Mouse (Mus musculus): ENCODE results near the gene Thsd7b. TPM values are rescaled to one million over a fixed set of nuclear protein-coding genes. Genes with fewer than 3 reads are reported as not detected.

The Thsd7b gene
- polyA plus RNA-seq, 1 experiment from 2014 or later: 0.33 TPM

DNA sequence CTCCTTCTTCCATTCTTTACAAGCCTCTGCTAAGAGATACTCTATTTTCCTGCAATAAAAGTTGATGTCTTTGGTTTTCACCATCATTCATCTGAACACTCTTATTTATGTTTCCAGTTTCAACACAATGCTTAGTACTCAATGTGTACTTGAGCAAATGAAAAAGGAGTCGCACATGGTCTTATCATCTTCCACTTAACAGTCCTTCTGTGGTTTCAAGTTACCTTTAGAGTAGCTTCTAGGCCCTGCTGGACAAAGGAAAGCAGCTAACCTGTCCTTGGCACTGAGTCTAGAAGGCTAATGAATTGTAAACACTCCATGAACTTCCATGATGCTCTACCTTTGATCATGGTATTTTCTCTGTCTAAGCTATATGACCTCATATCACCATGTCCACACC, 289.6 kb downstream of the Thsd7b start:
- Histone ChIP-seq H3K9me3 (ENCODE audit: control insufficient read depth) (no peaks in the 10 kb centered on the region), H3K27ac (ENCODE audit: low read depth, low read length) (no peak overlapping the region), H3K4me3 (ENCODE audit: low read depth, low read length) (no peak overlapping the region), H3K4me1 (replicated peaks; ENCODE audit: control insufficient read depth, insufficient read depth, low read length) (no peaks in the 10 kb centered on the region), H3K27me3 (replicated peaks; ENCODE audit: control insufficient read depth, insufficient read depth, low read length) (no peaks in the 10 kb centered on the region), H3K36me3 (ENCODE audit: control insufficient read depth, insufficient read depth) (no peaks in the 10 kb centered on the region), H3K9ac (ENCODE audit: low read depth, low read length) (no peak overlapping the region), H3K4me2 (replicated peaks; ENCODE audit: low read depth) (no peak overlapping the region)
- TF ChIP-seq CTCF (IDR thresholded peaks at IDR 0.05; ENCODE audit: low read depth): no peak
- no peak for ATAC-seq
- WGBS: 60% methylated on average over 1 of the region's 1 CpGs

DNA sequence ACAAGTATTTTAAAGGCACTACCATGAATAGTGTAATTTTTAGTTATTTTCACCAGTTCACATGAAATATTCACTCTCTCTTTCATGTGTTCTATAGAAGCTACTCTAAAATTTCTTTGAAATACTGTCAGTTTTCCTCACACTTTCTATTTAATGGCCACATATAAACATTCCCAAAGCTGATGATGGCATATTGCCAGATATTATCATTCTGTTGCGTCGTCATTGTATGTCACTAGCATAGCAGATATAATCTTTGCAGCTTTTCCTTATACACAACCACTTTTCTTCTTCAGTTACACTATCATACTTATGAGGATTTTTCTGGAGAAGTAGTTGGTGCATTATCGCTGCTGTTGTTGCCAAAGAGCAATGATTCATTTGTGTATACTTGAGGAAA, 297.4 kb downstream of the Thsd7b start:
- Histone ChIP-seq H3K27me3 (replicated peaks; ENCODE audit: control insufficient read depth, insufficient read depth, low read length) (no peaks in the 10 kb centered on the region), H3K9ac (ENCODE audit: low read depth, low read length) (no peak overlapping the region), H3K36me3 (ENCODE audit: control insufficient read depth, insufficient read depth) (no peaks in the 10 kb centered on the region), H3K27ac (ENCODE audit: low read depth, low read length) (no peak overlapping the region), H3K4me3 (ENCODE audit: low read depth, low read length) (no peak overlapping the region), H3K9me3 (ENCODE audit: control insufficient read depth) (no peaks in the 10 kb centered on the region), H3K4me1 (replicated peaks; ENCODE audit: control insufficient read depth, insufficient read depth, low read length) (no peaks in the 10 kb centered on the region), H3K4me2 (replicated peaks; ENCODE audit: low read depth) (no peak overlapping the region)
- WGBS: 68% methylated on average over 3 of the region's 3 CpGs
- no peak for ATAC-seq
- no peak for TF ChIP-seq CTCF (IDR thresholded peaks at IDR 0.05; ENCODE audit: low read depth)

DNA sequence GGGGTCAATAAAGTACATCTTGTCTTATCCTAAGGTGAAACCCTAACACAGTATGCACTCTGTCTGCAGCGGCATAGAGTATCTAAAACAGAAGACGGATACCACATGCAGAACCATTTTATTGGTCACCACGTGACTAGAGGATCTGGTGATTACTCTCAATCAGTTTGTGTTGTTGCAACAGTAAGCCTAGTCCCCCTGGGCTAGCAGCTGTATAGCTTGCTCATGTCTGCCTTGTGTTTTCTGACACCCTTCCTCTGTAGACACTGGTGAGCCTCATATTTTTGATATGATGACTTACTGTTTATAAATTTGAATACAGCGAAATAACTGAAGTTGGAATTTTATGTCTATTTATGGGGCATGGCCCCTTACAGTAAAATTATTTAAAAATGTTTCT, 306.9 kb downstream of the Thsd7b start:
- no peak for ATAC-seq
- 78% methylated on average over 4 of the region's 4 CpGs for WGBS
- TF ChIP-seq CTCF (IDR thresholded peaks at IDR 0.05; ENCODE audit: low read depth): no peak
- Histone ChIP-seq H3K4me1 (replicated peaks; ENCODE audit: control insufficient read depth, insufficient read depth, low read length) (no peaks in the 10 kb centered on the region), H3K27ac (ENCODE audit: low read depth, low read length) (no peak overlapping the region), H3K9me3 (ENCODE audit: control insufficient read depth) (no peaks in the 10 kb centered on the region), H3K4me2 (replicated peaks; ENCODE audit: low read depth) (no peak overlapping the region), H3K4me3 (ENCODE audit: low read depth, low read length) (no peak overlapping the region), H3K27me3 (replicated peaks; ENCODE audit: control insufficient read depth, insufficient read depth, low read length) (no peaks in the 10 kb centered on the region), H3K36me3 (ENCODE audit: control insufficient read depth, insufficient read depth) (no peaks in the 10 kb centered on the region), H3K9ac (ENCODE audit: low read depth, low read length) (no peak overlapping the region)

DNA sequence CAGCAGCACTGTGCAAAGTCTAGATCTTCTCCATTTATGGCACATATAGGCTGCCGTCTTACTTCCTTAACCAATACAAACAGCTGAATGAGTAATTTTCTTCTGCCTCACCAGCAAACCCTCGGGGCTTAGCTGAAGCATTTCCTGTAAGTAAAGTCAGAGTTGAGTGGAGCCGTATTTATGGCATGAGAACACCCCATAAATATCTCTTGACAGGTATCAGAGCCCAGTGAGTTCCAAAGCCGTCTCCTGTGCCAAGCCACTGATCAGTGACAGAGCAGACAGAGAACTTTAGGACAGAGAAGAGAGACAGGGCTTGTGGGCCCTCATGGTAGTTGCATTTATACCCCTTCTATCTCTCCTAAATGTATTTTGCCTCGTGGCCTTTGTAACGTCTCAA, 313.5 kb downstream of the Thsd7b start:
- Histone ChIP-seq H3K9ac (ENCODE audit: low read depth, low read length) (no peak overlapping the region), H3K27ac (ENCODE audit: low read depth, low read length) (no peak overlapping the region), H3K4me2 (replicated peaks; ENCODE audit: low read depth) (no peak overlapping the region), H3K9me3 (ENCODE audit: control insufficient read depth) (no peaks in the 10 kb centered on the region), H3K36me3 (ENCODE audit: control insufficient read depth, insufficient read depth) (no peaks in the 10 kb centered on the region), H3K4me1 (replicated peaks; ENCODE audit: control insufficient read depth, insufficient read depth, low read length) (no peaks in the 10 kb centered on the region), H3K27me3 (replicated peaks; ENCODE audit: control insufficient read depth, insufficient read depth, low read length) (no peaks in the 10 kb centered on the region), H3K4me3 (ENCODE audit: low read depth, low read length) (no peak overlapping the region)
- ATAC-seq: no peak
- TF ChIP-seq CTCF (IDR thresholded peaks at IDR 0.05; ENCODE audit: low read depth): no peak
- 44% methylated on average over 6 of the region's 6 CpGs for WGBS

DNA sequence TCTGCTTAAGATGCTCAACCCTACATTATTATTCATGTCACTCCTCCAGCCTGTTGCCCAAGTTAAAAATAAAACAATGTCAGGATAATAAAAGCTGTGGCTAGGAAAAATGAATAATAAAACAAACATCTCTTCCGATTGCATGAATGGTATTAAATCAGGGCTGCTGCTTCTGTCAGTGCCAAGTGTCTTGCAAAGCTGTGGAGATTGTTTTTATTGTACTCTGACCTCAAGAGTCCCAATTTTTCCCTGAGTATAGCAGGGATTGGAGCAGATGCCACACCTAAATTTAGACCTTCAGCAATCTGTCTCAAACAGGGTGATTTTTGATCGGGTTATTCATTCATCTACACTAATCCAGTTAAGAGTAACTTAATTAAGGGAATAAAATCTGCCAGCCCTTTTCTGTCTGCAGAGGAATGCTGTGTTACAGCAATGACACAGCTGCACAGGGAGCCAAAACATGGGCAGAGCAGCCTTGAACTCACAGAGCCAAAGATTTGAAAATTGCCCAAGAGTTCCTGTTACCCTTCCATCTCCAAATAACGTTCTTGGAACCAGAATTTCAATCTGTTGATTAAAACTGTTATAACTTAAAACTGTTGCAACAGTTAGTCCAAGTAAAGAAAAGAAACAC, 316.4 kb downstream of the Thsd7b start:
- no peak overlapping the region for H3K4me2 ChIP-seq (replicated peaks; ENCODE audit: low read depth)
- H3K27me3 ChIP-seq (replicated peaks; ENCODE audit: control insufficient read depth, insufficient read depth, low read length): no peaks in the 10 kb centered on the region
- H3K9ac ChIP-seq (ENCODE audit: low read depth, low read length): no peak overlapping the region
- H3K9me3 ChIP-seq (ENCODE audit: control insufficient read depth): no peaks in the 10 kb centered on the region
- no peak for TF ChIP-seq CTCF (IDR thresholded peaks at IDR 0.05; ENCODE audit: low read depth)
- no peaks in the 10 kb centered on the region for H3K36me3 ChIP-seq (ENCODE audit: control insufficient read depth, insufficient read depth)
- no peak for ATAC-seq
- no peak overlapping the region for H3K4me3 ChIP-seq (ENCODE audit: low read depth, low read length)
- WGBS: 65% methylated on average over 3 of the region's 3 CpGs
- H3K4me1 ChIP-seq (replicated peaks; ENCODE audit: control insufficient read depth, insufficient read depth, low read length): no peaks in the 10 kb centered on the region
- no peak overlapping the region for H3K27ac ChIP-seq (ENCODE audit: low read depth, low read length)

DNA sequence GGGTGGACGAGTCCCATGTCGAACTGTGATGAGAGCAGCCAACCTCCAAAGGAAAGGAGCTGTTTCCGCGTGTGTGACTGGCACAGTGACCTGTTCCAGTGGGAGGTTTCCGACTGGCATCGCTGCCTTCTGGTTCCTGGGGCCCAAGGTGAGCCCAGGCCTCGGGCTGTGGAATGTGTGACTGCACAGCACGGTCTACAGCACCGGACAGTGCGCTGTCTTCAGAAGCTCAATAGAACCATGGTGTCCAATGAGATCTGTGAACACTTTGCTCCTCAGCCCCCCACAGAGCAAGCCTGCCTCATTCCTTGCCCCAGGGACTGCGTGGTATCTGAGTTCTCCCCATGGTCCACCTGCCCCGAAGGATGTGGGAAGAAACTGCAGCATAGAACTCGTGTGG, 322.3 kb downstream of the Thsd7b start:
- H3K36me3 ChIP-seq (ENCODE audit: control insufficient read depth, insufficient read depth): no peaks in the 10 kb centered on the region
- no peak for TF ChIP-seq CTCF (IDR thresholded peaks at IDR 0.05; ENCODE audit: low read depth)
- H3K4me1 ChIP-seq (replicated peaks; ENCODE audit: control insufficient read depth, insufficient read depth, low read length): no peaks in the 10 kb centered on the region
- no peak overlapping the region for H3K27ac ChIP-seq (ENCODE audit: low read depth, low read length)
- ATAC-seq: no peak
- H3K9me3 ChIP-seq (ENCODE audit: control insufficient read depth): no peaks in the 10 kb centered on the region
- 85% methylated on average over 13 of the region's 13 CpGs for WGBS
- H3K9ac ChIP-seq (ENCODE audit: low read depth, low read length): no peak overlapping the region
- H3K4me3 ChIP-seq (ENCODE audit: low read depth, low read length): no peak overlapping the region
- H3K27me3 ChIP-seq (replicated peaks; ENCODE audit: control insufficient read depth, insufficient read depth, low read length): no peaks in the 10 kb centered on the region
- H3K4me2 ChIP-seq (replicated peaks; ENCODE audit: low read depth): no peak overlapping the region

DNA sequence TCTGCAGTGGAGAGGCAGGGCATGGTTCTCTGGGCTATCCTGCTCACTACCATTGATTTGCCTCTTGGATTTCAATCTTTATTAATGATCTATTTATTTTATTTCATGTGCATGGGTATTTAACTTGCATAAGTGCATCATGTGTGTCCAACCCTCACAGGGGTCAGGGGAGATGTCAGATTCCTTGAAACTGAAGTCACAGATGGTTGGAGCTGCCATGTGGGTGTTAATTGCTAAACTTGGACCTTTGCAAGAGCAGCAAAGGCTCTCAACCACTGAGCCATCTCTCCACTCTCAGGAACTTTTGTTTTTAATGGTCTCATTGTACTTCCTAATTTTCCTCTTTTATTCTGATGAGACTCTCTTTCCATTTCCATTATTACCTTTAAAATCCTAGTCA, 327.8 kb downstream of the Thsd7b start:
- H3K4me1 ChIP-seq (replicated peaks; ENCODE audit: control insufficient read depth, insufficient read depth, low read length): no peaks in the 10 kb centered on the region
- TF ChIP-seq CTCF (IDR thresholded peaks at IDR 0.05; ENCODE audit: low read depth): no peak
- no peak overlapping the region for H3K4me3 ChIP-seq (ENCODE audit: low read depth, low read length)
- no peaks in the 10 kb centered on the region for H3K36me3 ChIP-seq (ENCODE audit: control insufficient read depth, insufficient read depth)
- no peak overlapping the region for H3K4me2 ChIP-seq (replicated peaks; ENCODE audit: low read depth)
- no peak for ATAC-seq
- no peak overlapping the region for H3K9ac ChIP-seq (ENCODE audit: low read depth, low read length)
- no peaks in the 10 kb centered on the region for H3K9me3 ChIP-seq (ENCODE audit: control insufficient read depth)
- no peak overlapping the region for H3K27ac ChIP-seq (ENCODE audit: low read depth, low read length)
- H3K27me3 ChIP-seq (replicated peaks; ENCODE audit: control insufficient read depth, insufficient read depth, low read length): no peaks in the 10 kb centered on the region

Data from intestine, postnatal 0 days (tissue).